Mouse (Mus musculus): ENCODE data around the gene Myrfl.

GRCm38 (mm10) chr10:116735607-116736006, 161.1 kb downstream of the Myrfl start:
- no peak for TF ChIP-seq CTCF (IDR thresholded peaks at IDR 0.05; ENCODE audit: low read depth, low read length)
- no peak for TF ChIP-seq POLR2A (IDR thresholded peaks at IDR 0.05; ENCODE audit: extremely low read depth, insufficient read depth, low read length)

All from liver, adult 2 months (tissue).